ENCODE assay signal across 24 mouse cellular contexts in the genomic region with DNA sequence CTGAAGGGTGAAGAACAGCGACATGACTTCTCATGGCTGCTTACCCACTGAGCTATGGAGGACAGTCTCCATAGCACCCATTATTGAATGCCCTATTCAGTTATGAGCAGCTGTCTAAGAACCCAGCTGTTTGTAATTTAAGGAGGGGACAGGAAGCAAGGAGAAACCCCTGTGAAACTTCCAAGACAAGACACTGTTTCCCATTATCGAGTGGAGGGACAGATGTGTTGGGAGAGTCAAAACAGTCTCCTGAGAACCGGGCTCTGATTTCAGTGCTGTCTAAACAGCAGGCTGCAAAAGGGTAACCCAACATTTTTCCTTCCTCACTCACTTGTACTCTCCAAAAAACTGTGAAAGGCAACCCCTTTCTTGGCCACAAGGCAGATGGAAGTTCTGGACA. TPM values are rescaled to one million over a fixed set of nuclear protein-coding genes. Genes with fewer than 3 reads are reported as not detected.
DNase-seq lines count a peak whose midpoint lies in the region; ATAC-seq lines count a peak whose summit lies in the region.
"Had no signal": no experiment of that assay in that cellular context is flagged by ENCODE, and none has a peak within 500 bp of the region (broad histone marks: within the 10 kb centered on the region; RNA-seq: fewer than 3 reads in every experiment).

No protein-coding gene starts in this region.

- no peak overlapping the region for H3K4me2 ChIP-seq in embryonic facial prominence, embryonic 11.5 days (ENCODE audit: low read depth, low read length)
- H3K4me2 ChIP-seq in embryonic facial prominence, embryonic 12.5 days (replicated peaks) = no peak overlapping the region
- no peak overlapping the region for H3K4me2 ChIP-seq in limb, embryonic 15.5 days
- H3K4me2 ChIP-seq: forebrain, embryonic 12.5 days; heart, embryonic 12.5 days; heart, embryonic 15.5 days; hindbrain, embryonic 13.5 days; intestine, embryonic 15.5 days had no signal

- no peaks in the 10 kb centered on the region for H3K4me1 ChIP-seq in embryonic facial prominence, embryonic 11.5 days (ENCODE audit: control insufficient read depth, insufficient read depth, low read length)
- H3K4me1 ChIP-seq in embryonic facial prominence, embryonic 10.5 days = peaks cover 11% of the 10 kb centered on the region
- H3K4me1 ChIP-seq in embryonic facial prominence, embryonic 12.5 days = peaks cover 6% of the 10 kb centered on the region; the same call in 1 of the 2 replicates
- no peaks in the 10 kb centered on the region for H3K4me1 ChIP-seq in limb, embryonic 15.5 days
- H3K4me1 ChIP-seq: forebrain, embryonic 12.5 days; heart, embryonic 12.5 days; heart, embryonic 15.5 days; hindbrain, embryonic 10.5 days; hindbrain, embryonic 13.5 days; intestine, embryonic 15.5 days had no signal

- no peak overlapping the region for H3K4me3 ChIP-seq in embryonic facial prominence, embryonic 11.5 days (ENCODE audit: low read depth, low read length)
- no peak overlapping the region for H3K4me3 ChIP-seq in embryonic facial prominence, embryonic 10.5 days
- no peak overlapping the region for H3K4me3 ChIP-seq in embryonic facial prominence, embryonic 12.5 days
- no peak overlapping the region for H3K4me3 ChIP-seq in limb, embryonic 15.5 days
- H3K4me3 ChIP-seq: erythroblast, embryonic 14.5 days; forebrain, embryonic 12.5 days; heart, embryonic 12.5 days; heart, embryonic 15.5 days; hindbrain, embryonic 10.5 days; hindbrain, embryonic 13.5 days; intestine, embryonic 15.5 days had no signal

- H3K9ac ChIP-seq in embryonic facial prominence, embryonic 11.5 days (replicated peaks; ENCODE audit: low read length) = no peak overlapping the region
- no peak overlapping the region for H3K9ac ChIP-seq in embryonic facial prominence, embryonic 12.5 days
- no peak overlapping the region for H3K9ac ChIP-seq in limb, embryonic 15.5 days
- H3K9ac ChIP-seq: forebrain, embryonic 12.5 days; heart, embryonic 12.5 days; heart, embryonic 15.5 days; hindbrain, embryonic 13.5 days; intestine, embryonic 15.5 days had no signal

- no peaks in the 10 kb centered on the region for H3K9me3 ChIP-seq in embryonic facial prominence, embryonic 11.5 days (replicated peaks; ENCODE audit: control insufficient read depth, low read length)
- H3K9me3 ChIP-seq in embryonic facial prominence, embryonic 10.5 days = no peaks in the 10 kb centered on the region
- H3K9me3 ChIP-seq in embryonic facial prominence, embryonic 12.5 days = no peaks in the 10 kb centered on the region
- no peaks in the 10 kb centered on the region for H3K9me3 ChIP-seq in limb, embryonic 15.5 days
- H3K9me3 ChIP-seq: forebrain, embryonic 12.5 days; heart, embryonic 12.5 days; heart, embryonic 15.5 days; hindbrain, embryonic 10.5 days; hindbrain, embryonic 13.5 days; intestine, embryonic 15.5 days had no signal

- no peaks in the 10 kb centered on the region for H3K27me3 ChIP-seq in embryonic facial prominence, embryonic 11.5 days (ENCODE audit: control insufficient read depth, insufficient read depth, low read length)
- no peaks in the 10 kb centered on the region for H3K27me3 ChIP-seq in embryonic facial prominence, embryonic 10.5 days (replicated peaks; ENCODE audit: low read depth, poor library complexity, severe bottlenecking)
- H3K27me3 ChIP-seq in embryonic facial prominence, embryonic 12.5 days = no peaks in the 10 kb centered on the region
- no peaks in the 10 kb centered on the region for H3K27me3 ChIP-seq in limb, embryonic 15.5 days
- H3K27me3 ChIP-seq: forebrain, embryonic 12.5 days; heart, embryonic 12.5 days; heart, embryonic 15.5 days; hindbrain, embryonic 13.5 days; intestine, embryonic 15.5 days had no signal

- no peak for ATAC-seq in embryonic facial prominence, embryonic 11.5 days (replicated peaks; ENCODE audit: insufficient number of reproducible peaks, low FRiP score, low TSS enrichment, low read depth)
- ATAC-seq in embryonic facial prominence, embryonic 12.5 days (ENCODE audit: insufficient number of reproducible peaks, insufficient read depth, low FRiP score, low TSS enrichment) = no peak
- 0 out of 2 replicates have a peak, but pooled peaks have one; percentile 14 for ATAC-seq in limb, embryonic 15.5 days (ENCODE audit: insufficient number of reproducible peaks, low FRiP score, low TSS enrichment, low read depth)
- ATAC-seq: forebrain, embryonic 16.5 days; hindbrain, embryonic 16.5 days; intestine, embryonic 15.5 days had no signal

- H3K36me3 ChIP-seq in embryonic facial prominence, embryonic 11.5 days (replicated peaks; ENCODE audit: control insufficient read depth, insufficient read depth, low read depth, low read length) = no peaks in the 10 kb centered on the region
- H3K36me3 ChIP-seq in embryonic facial prominence, embryonic 10.5 days (replicated peaks) = peaks cover 7% of the 10 kb centered on the region; the same call in 1 of the 2 replicates
- H3K36me3 ChIP-seq in embryonic facial prominence, embryonic 12.5 days = no peaks in the 10 kb centered on the region
- H3K36me3 ChIP-seq in limb, embryonic 15.5 days = peaks cover 3% of the 10 kb centered on the region; the same call in 1 of the 2 replicates
- H3K36me3 ChIP-seq: forebrain, embryonic 12.5 days; heart, embryonic 15.5 days; intestine, embryonic 15.5 days had no signal

- peak; percentile 31 for DNase-seq in embryonic facial prominence, embryonic 11.5 days (ENCODE audit: low spot score)
- DNase-seq in embryonic facial prominence, embryonic 10.5 days (ENCODE audit: low spot score) = no peak
- no peak for DNase-seq in urinary bladder, postnatal 4 days (ENCODE audit: low spot score in 2 of 2)
- DNase-seq in thymus, postnatal 0 days (ENCODE audit: low spot score) = no peak
- DNase-seq: adrenal gland, postnatal 10 days; adrenal gland, postnatal 36 days; cerebellum, adult 18-20 months; cerebellum, adult 9-10 months; cerebellum, postnatal 14 days; gastrocnemius, postnatal 25 days; heart, adult 18-20 months; heart, postnatal 10 days; heart, postnatal 36 days had no signal

- WGBS in embryonic facial prominence, embryonic 11.5 days = 40% methylated on average over 3 of the region's 3 CpGs
- WGBS in embryonic facial prominence, embryonic 10.5 days = 49% methylated on average over 3 of the region's 3 CpGs
- 26% methylated on average over 3 of the region's 3 CpGs for WGBS in embryonic facial prominence, embryonic 12.5 days
- WGBS in limb, embryonic 15.5 days = 57% methylated on average over 3 of the region's 3 CpGs

- no peak overlapping the region for H3K27ac ChIP-seq in embryonic facial prominence, embryonic 11.5 days (replicated peaks; ENCODE audit: low read depth, low read length)
- H3K27ac ChIP-seq in embryonic facial prominence, embryonic 10.5 days (replicated peaks) = no peak overlapping the region
- 0 out of 2 replicates have a peak overlapping the region, but pooled peaks have one; percentile 23 for H3K27ac ChIP-seq in embryonic facial prominence, embryonic 12.5 days
- H3K27ac ChIP-seq in limb, embryonic 15.5 days = peak overlapping the region; percentile 3; the same call in 1 of the 2 replicates
- H3K27ac ChIP-seq: forebrain, embryonic 12.5 days; heart, embryonic 15.5 days; hindbrain, embryonic 10.5 days; hindbrain, embryonic 13.5 days; intestine, embryonic 15.5 days had no signal

RNA-seq across cellular contexts. Expression of gene Phf7, which starts 10.6 kb away (rescaled TPM):
- polyA plus RNA-seq in embryonic facial prominence, embryonic 11.5 days (2014; fragmentation: Nextera tagmentation; extraction: Ambion mirVana) = 12.5 and 14.2 TPM in 2 replicates
- 12.0 and 12.8 TPM in 2 replicates for polyA plus RNA-seq in embryonic facial prominence, embryonic 10.5 days (2016; fragmentation: Nextera tagmentation; extraction: Ambion mirVana)
- polyA plus RNA-seq in embryonic facial prominence, embryonic 12.5 days (2016; fragmentation: Nextera tagmentation; extraction: Ambion mirVana) = 13.1 and 13.6 TPM in 2 replicates
- polyA plus RNA-seq in limb, embryonic 15.5 days (2015; fragmentation: Nextera tagmentation; extraction: Ambion mirVana) = 9.5 and 12.5 TPM in 2 replicates
- polyA plus RNA-seq in thymus, postnatal 0 days (2015; fragmentation: Nextera tagmentation; extraction: Ambion mirVana) = 18.6 and 21.5 TPM in 2 replicates

RNA-seq across cellular contexts. Expression of gene Bap1, which starts 10.7 kb away (rescaled TPM):
- 82.9 and 85.1 TPM in 2 replicates for polyA plus RNA-seq in embryonic facial prominence, embryonic 11.5 days (2014; fragmentation: Nextera tagmentation; extraction: Ambion mirVana)
- 139 and 144 TPM in 2 replicates for polyA plus RNA-seq in embryonic facial prominence, embryonic 10.5 days (2016; fragmentation: Nextera tagmentation; extraction: Ambion mirVana)
- polyA plus RNA-seq in embryonic facial prominence, embryonic 12.5 days (2016; fragmentation: Nextera tagmentation; extraction: Ambion mirVana) = 101 and 104 TPM in 2 replicates
- polyA plus RNA-seq in limb, embryonic 15.5 days (2015; fragmentation: Nextera tagmentation; extraction: Ambion mirVana) = 74.5 and 75.4 TPM in 2 replicates
- polyA plus RNA-seq in thymus, postnatal 0 days (2015; fragmentation: Nextera tagmentation; extraction: Ambion mirVana) = 63.0 and 66.5 TPM in 2 replicates

RNA-seq across cellular contexts. Expression of gene Sema3g, which starts 22.9 kb away (rescaled TPM):
- polyA plus RNA-seq in embryonic facial prominence, embryonic 11.5 days (2014; fragmentation: Nextera tagmentation; extraction: Ambion mirVana) = 0.21 and 0.24 TPM in 2 replicates
- polyA plus RNA-seq in embryonic facial prominence, embryonic 10.5 days (2016; fragmentation: Nextera tagmentation; extraction: Ambion mirVana) = 0.76 and 0.79 TPM in 2 replicates
- polyA plus RNA-seq in embryonic facial prominence, embryonic 12.5 days (2016; fragmentation: Nextera tagmentation; extraction: Ambion mirVana) = 1.1 and 1.2 TPM in 2 replicates
- 1.2 and 1.5 TPM in 2 replicates for polyA plus RNA-seq in limb, embryonic 15.5 days (2015; fragmentation: Nextera tagmentation; extraction: Ambion mirVana)
- 0.27 and 0.30 TPM in 2 replicates for polyA plus RNA-seq in thymus, postnatal 0 days (2015; fragmentation: Nextera tagmentation; extraction: Ambion mirVana)
- polyA plus RNA-seq: erythroblast, embryonic 14.5 days had no signal

RNA-seq across cellular contexts. Expression of gene Nisch, which starts 23.8 kb away (rescaled TPM):
- 270 and 277 TPM in 2 replicates for polyA plus RNA-seq in embryonic facial prominence, embryonic 11.5 days (2014; fragmentation: Nextera tagmentation; extraction: Ambion mirVana)
- polyA plus RNA-seq in embryonic facial prominence, embryonic 10.5 days (2016; fragmentation: Nextera tagmentation; extraction: Ambion mirVana) = 476 and 493 TPM in 2 replicates
- 503 and 527 TPM in 2 replicates for polyA plus RNA-seq in embryonic facial prominence, embryonic 12.5 days (2016; fragmentation: Nextera tagmentation; extraction: Ambion mirVana)
- 336 and 363 TPM in 2 replicates for polyA plus RNA-seq in limb, embryonic 15.5 days (2015; fragmentation: Nextera tagmentation; extraction: Ambion mirVana)
- 116 and 144 TPM in 2 replicates for polyA plus RNA-seq in thymus, postnatal 0 days (2015; fragmentation: Nextera tagmentation; extraction: Ambion mirVana)

RNA-seq across cellular contexts. Expression of gene Tnnc1, which starts 32.4 kb away (rescaled TPM):
- polyA plus RNA-seq in embryonic facial prominence, embryonic 11.5 days (2014; fragmentation: Nextera tagmentation; extraction: Ambion mirVana) = 10.0 and 25.3 TPM in 2 replicates
- polyA plus RNA-seq in embryonic facial prominence, embryonic 10.5 days (2016; fragmentation: Nextera tagmentation; extraction: Ambion mirVana) = 3.0 and 6.2 TPM in 2 replicates
- polyA plus RNA-seq in embryonic facial prominence, embryonic 12.5 days (2016; fragmentation: Nextera tagmentation; extraction: Ambion mirVana) = 67.1 and 90.7 TPM in 2 replicates
- polyA plus RNA-seq in limb, embryonic 15.5 days (2015; fragmentation: Nextera tagmentation; extraction: Ambion mirVana) = 276 and 549 TPM in 2 replicates
- 5.0 and 5.7 TPM in 2 replicates for polyA plus RNA-seq in thymus, postnatal 0 days (2015; fragmentation: Nextera tagmentation; extraction: Ambion mirVana)

Comparison
In these comparisons a context has a peak if more than half of its experiments do, and no peak if none do; other contexts are left out.
1. H3K27ac ChIP-seq: peak in embryonic facial prominence, embryonic 12.5 days (single experiment) and limb, embryonic 15.5 days (single experiment); none in embryonic facial prominence, embryonic 11.5 days (single experiment) and embryonic facial prominence, embryonic 10.5 days (single experiment).